Mouse (Mus musculus) myocyte (in vitro differentiated cells): ENCODE measurements at regions not wholly inside any gene's neighbourhood (a gene's known extent, or its start where the extent isn't known, plus 50 kb on each side); places are given as distances from the start of the nearest gene placed in this dataset.

Source experiments
- CEBPB ChIP-seq: IDR thresholded peaks from 2 replicates; pipeline ENCODE4 v1.6.1; 2011; ENCODE audit warnings: mild to moderate bottlenecking, moderate library complexity; ENCODE audit not compliant: poor library complexity, insufficient read depth, severe bottlenecking
- E2F4 ChIP-seq: IDR thresholded peaks from one replicate; pipeline ENCODE4 v1.6.1; 2011; ENCODE audit warnings: mild to moderate bottlenecking, control low read depth, moderate library complexity; ENCODE audit not compliant: insufficient read depth
- MAX ChIP-seq: IDR thresholded peaks from one replicate; pipeline ENCODE4 v1.6.1; 2011; ENCODE audit warnings: low read depth, mild to moderate bottlenecking, control low read depth
- POLR2A ChIP-seq: IDR thresholded peaks from one replicate; pipeline ENCODE4 v1.6.1; 2011; ENCODE audit warnings: low read depth, mild to moderate bottlenecking, control low read depth, moderate library complexity; ENCODE audit not compliant: insufficient read length
- USF1 ChIP-seq: IDR thresholded peaks from one replicate; pipeline ENCODE4 v1.6.1; 2011; ENCODE audit warnings: low read depth, mild to moderate bottlenecking, control low read depth, moderate library complexity

- TF ChIP-seq POLR2A = no peak
- TF ChIP-seq E2F4 = no peak
- TF ChIP-seq USF1 = no peak
- TF ChIP-seq CEBPB = peak; percentile 48; the same call in 1 of the 2 replicates
- TF ChIP-seq MAX = no peak
Measured at GRCm38 (mm10) chr9:82581373-82582018, 247.8 kb upstream of the Irak1bp1 start.
